Mouse (Mus musculus) subcutaneous adipose tissue, adult 2 months (tissue): ENCODE data around the gene Uba6. TPM values are rescaled to one million over a fixed set of nuclear protein-coding genes. Genes with fewer than 3 reads are reported as not detected.

Source experiments
- polyA plus RNA-seq: library from polyadenylated mRNA; depleted of rRNA; stranded (reverse); fragments of >200 nt; gene quantifications from 2 replicates; pipeline ENCODE4 v1.2.3, GENCODE M21; 2012; ENCODE audit warnings: low replicate concordance; rRNA removed

Gene Uba6
- polyA plus RNA-seq: 2.1 and 3.3 TPM in 2 replicates

DNA sequence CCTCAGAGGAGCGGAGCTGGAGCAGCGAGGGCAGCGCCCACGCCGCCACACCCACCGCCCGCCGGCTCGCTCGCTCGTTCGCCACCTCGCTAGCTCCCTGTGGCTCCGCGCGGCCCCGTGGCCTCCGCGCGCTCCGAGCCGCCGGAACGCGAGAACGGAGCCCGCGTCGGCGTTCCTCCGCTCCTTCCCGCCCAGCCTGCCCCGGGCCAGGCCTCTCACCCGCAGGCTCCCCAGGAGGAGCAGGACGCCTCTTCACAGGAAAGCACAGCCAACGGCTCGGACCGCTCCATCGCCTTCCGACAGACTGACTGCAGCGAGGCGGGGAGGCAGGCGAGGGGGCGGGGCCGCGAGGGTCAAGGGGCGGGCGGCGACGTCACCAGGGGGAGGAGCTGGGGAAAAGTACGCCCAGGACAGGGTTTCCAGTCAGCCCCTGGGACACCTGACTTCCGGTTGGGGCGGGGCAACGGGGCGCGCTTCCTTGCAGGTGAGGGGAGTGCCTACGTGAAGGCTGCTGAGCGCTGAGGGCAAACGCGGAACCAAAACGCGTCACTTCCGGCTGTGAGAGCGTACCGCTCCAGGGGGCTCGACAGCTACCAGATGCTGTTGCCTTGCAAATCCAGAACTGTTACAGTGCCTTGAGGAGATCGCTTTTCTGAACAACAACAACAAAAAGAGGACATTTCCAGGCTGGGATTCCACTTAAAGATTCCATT is at the start of gene Uba6:
Uba6 (minus strand) TSS at position 355 of the 713 bp plus-strand sequence.

DNA sequence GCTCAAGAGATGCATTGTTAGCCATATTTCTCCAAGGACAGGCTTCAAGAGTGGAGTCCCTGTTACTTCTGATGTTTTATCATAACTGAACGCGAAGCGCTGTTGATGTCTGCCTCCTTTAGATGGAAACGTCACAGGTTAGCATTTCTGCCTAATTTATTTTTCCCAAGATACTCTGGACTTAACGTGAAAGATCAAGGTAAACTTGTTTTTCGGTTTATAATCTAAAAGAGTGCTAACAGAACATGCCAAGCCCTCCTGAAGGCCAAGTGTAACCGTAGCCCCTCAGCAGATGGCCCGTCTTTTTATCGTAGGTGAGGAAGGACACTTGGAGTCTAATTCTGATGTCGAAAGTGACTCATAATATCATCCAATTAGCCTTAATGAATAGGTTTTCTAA is 25.2 kb upstream of the Uba6 start, which contains the start of gene Gnrhr:
Gnrhr (minus strand) TSS at position 101 of the 400 bp plus-strand sequence.

DNA sequence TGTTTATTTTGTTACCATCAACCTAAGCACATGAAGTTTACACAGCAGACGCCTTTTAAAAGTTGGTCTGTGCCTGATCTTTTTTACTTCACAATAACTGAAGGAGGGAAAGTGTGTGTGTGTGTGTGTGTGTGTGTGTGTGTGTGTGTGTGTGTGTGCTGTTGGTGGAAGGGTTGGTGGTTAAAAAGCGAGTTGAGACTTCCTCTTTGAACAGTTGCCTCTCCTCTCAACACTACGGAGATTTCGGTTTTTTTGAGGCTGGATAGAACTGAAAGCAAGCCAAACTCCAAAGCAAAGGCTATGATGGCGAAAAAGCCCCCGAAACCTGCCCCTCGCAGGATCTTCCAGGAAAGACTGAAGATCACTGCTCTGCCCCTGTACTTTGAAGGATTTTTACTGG is 101.1 kb downstream of the Uba6 start, which contains the start of gene Stap1:
Stap1 (plus strand) TSS at position 209 of the 400 bp plus-strand sequence.

DNA sequence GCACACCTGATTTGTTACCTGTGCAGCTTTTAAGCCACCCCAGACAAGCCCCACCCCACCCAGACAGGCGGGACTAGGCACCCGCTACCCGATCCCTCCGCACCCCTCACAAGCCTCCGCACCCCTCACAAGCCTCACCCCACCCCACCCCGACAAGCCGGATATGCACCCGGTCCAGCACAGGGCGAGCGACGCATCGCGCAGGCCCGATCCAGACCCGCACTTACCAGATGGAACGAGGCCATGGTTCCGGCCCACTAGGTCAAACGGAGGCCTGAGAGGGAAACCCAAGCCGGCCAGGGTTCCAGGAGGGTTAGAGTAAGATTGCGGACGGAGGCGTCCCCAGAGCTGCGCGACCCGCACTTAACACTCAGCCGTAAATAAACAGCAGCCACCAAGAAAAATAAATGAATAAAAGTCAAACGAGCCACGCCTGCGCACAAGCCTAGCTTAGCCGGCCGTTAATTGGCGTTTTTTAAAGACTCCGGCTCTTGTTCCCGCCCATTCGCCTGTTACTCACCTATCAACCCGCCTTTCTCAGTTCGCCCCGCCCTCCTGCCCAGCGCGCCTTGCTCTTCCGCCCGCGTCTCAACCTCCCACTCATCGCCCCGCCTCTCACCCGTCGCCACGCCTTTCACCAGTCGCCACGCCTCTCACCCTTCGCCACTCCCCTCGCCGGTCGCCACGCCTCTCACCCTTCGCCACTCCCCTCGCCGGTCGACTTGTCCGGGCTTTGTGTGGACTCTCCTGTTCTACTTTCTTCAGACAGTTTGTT is 107.3 kb downstream of the Uba6 start, which contains the start of gene Cenpc1:
Cenpc1 (minus strand) TSS at position 483 of the 775 bp plus-strand sequence.

Other genes starting within 250 kb of the Uba6 start
- 2.7 and 5.1 TPM in 2 replicates for gene Cenpc1, start 107.2 kb downstream of the Uba6 start, polyA plus RNA-seq
- gene Stap1, start 101.1 kb downstream of the Uba6 start, polyA plus RNA-seq: 0.39 and 0.44 TPM in 2 replicates
- gene Gnrhr, start 25.1 kb upstream of the Uba6 start, polyA plus RNA-seq: not detected in 2 replicates
- not detected in 2 replicates for gene Tmprss11c, start 116.5 kb upstream of the Uba6 start, polyA plus RNA-seq
- gene Tmprss11d, start 200.6 kb upstream of the Uba6 start, polyA plus RNA-seq: 0.04 TPM in 1 of 2 replicates, not detected in the other